Mouse (Mus musculus) forebrain, embryonic 11.5 days (tissue): Measurements from ENCODE around the gene Pramef17. TPM values are rescaled to one million over a fixed set of nuclear protein-coding genes. Genes with fewer than 3 reads are reported as not detected.
"Not testable (repeated sequence)": the region's sequence is repeated elsewhere in the genome, so short reads cannot be mapped to it uniquely, and the experiment has no call there.

Experiments
- ATAC-seq: fragments of 200-750 bp; cut with Nextera tagmentation; replicated peaks from 2 replicates; pipeline ENCODE4 v1.8.0; 2017; ENCODE audit warnings: moderate TSS enrichment; ENCODE audit not compliant: low FRiP score
- DNase-seq: peaks from one replicate; pipeline ENCODE4 v3.0.0-alpha.2; 2017; ENCODE audit warnings: low spot score
- H3K27ac ChIP-seq: fragments of 300-500 bp; sonication (generic); 2 replicates; pipeline ENCODE4 v1.5.1; 2014; ENCODE audit warnings: low read depth, low read length
- H3K27me3 ChIP-seq: fragments of 300-500 bp; sonication (generic); 2 replicates; pipeline ENCODE4 v1.6.1; 2014; ENCODE audit warnings: mild to moderate bottlenecking, low read length, mixed read lengths; ENCODE audit not compliant: control insufficient read depth, insufficient read depth
- H3K36me3 ChIP-seq: fragments of 300-500 bp; sonication (generic); 2 replicates; pipeline ENCODE4 v1.6.1; 2014; ENCODE audit warnings: mild to moderate bottlenecking, low read length, moderate library complexity, mixed read lengths; ENCODE audit not compliant: control insufficient read depth, insufficient read depth
- H3K4me1 ChIP-seq: fragments of 300-500 bp; sonication (generic); replicated peaks from 2 replicates; pipeline ENCODE4 v1.6.1; 2014; ENCODE audit warnings: low read length, mixed read lengths; ENCODE audit not compliant: control insufficient read depth, insufficient read depth
- H3K4me2 ChIP-seq: fragments of 300-500 bp; sonication (generic); 2 replicates; pipeline ENCODE4 v1.6.1; 2014; ENCODE audit warnings: low read depth, mild to moderate bottlenecking, low read length, moderate library complexity, mixed read lengths; ENCODE audit not compliant: severe bottlenecking
- H3K4me3 ChIP-seq: fragments of 300-500 bp; sonication (generic); 2 replicates; pipeline ENCODE4 v1.5.1; 2014; ENCODE audit warnings: low read depth, low read length
- H3K9ac ChIP-seq: fragments of 300-500 bp; sonication (generic); 2 replicates; pipeline ENCODE4 v1.6.1; 2014; ENCODE audit warnings: low read length
- H3K9me3 ChIP-seq: fragments of 300-500 bp; sonication (generic); 2 replicates; pipeline ENCODE4 v1.6.1; 2016; ENCODE audit warnings: low read length, mixed read lengths; ENCODE audit not compliant: control insufficient read depth
- WGBS: fragments of 180-500 bp; shearing (Covaris S2); extraction: QIAGEN DNeasy Blood & Tissue Kit; methylation state at CpG from one replicate; pipeline ENCODE4 v1.1.7; 2014; 5-methylcytosine and 5-hydroxymethylcytosine counted together
- polyA plus RNA-seq: library from polyadenylated mRNA; unstranded; fragments of >200 nt; fragmentation: Nextera tagmentation; extraction: Ambion mirVana; gene quantifications from 2 replicates; pipeline ENCODE4 v1.2.1, GENCODE M21; 2014

The Pramef17 gene
- polyA plus RNA-seq: not detected in 2 replicates

DNA sequence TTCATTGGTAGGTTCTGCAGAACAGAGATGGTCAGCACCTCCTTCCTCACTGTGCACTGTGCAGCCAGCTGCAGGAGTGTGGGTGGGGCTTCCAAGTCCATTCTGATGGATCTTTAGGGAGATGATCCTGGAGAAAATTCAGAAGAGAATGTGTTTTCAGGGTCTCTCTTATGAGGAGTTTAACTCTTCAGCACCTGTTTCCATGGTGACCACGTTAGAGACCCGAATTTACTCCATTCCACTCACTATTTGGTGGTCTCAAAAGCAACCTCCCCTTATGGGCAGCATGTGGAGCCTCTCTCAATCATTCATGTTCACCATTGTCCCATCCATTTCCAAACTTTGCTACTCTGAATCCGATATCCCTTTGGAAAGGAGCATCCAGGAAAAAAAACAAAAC, at the start of gene Pramef17:
Gene Pramef17, minus strand, starts transcription at position 101 of the 400 bp plus-strand sequence.
- H3K9me3 ChIP-seq, DNase-seq, H3K27ac ChIP-seq, H3K9ac ChIP-seq, H3K4me3 ChIP-seq, H3K27me3 ChIP-seq, H3K4me2 ChIP-seq, H3K4me1 ChIP-seq, ATAC-seq, H3K36me3 ChIP-seq: not testable (repeated sequence)
- 66% methylated on average over 3 of the region's 3 CpGs for WGBS

DNA sequence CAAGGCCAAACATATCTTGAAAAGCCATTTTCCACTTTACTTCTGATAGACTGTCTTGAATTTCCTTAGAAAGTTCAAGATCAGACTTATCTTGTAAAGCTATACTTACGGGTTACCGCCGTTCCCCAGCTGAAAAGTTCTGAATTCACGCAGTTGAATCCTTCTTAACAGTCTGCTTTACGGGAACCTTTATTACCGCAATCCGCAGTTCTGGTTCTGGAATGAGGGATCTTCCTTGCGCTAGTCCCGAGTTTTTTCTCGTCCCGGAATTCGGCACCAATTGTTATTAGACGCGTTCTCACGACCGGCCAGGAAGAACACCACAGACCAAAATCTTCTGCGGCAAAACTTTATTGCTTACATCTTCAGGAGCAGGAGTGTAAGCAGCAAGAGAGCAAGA, 6.0 kb downstream of the Pramef17 start:
- 96% methylated on average over 13 of the region's 17 CpGs for WGBS

DNA sequence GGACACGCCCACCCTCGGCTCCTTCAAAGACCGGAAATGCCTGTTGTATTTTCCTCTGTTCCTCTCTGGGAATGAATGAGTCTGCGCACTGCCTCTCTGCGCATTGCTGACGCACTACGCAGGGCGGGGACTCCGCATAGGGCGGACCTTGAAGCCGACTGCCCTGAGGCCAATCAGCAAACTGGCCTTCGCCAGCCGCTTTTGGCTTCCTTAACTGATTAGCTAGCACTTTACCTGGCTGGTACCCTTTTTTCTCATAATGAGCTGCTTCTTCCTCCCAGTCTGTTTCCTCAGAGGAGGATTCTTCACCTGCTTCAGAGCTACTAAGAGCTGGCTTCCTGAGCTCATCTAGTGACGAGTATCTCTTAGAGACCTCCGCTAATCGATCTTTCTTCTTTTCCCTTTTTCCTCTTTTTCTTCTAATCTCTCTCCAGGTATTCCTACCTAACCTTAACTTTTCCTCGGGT, 6.7 kb downstream of the Pramef17 start:
- not testable (repeated sequence) for DNase-seq, H3K4me1 ChIP-seq, H3K27ac ChIP-seq, ATAC-seq, H3K4me3 ChIP-seq, H3K4me2 ChIP-seq, H3K9me3 ChIP-seq, H3K9ac ChIP-seq, H3K36me3 ChIP-seq, H3K27me3 ChIP-seq
- 90% methylated on average over 3 of the region's 17 CpGs for WGBS

More for the DNA sequence above, 6.0 kb downstream of the Pramef17 start:
- H3K4me3 ChIP-seq, H3K4me1 ChIP-seq, H3K27me3 ChIP-seq, H3K9ac ChIP-seq, H3K27ac ChIP-seq, H3K36me3 ChIP-seq, ATAC-seq, H3K9me3 ChIP-seq, DNase-seq, H3K4me2 ChIP-seq: not testable (repeated sequence)

DNA sequence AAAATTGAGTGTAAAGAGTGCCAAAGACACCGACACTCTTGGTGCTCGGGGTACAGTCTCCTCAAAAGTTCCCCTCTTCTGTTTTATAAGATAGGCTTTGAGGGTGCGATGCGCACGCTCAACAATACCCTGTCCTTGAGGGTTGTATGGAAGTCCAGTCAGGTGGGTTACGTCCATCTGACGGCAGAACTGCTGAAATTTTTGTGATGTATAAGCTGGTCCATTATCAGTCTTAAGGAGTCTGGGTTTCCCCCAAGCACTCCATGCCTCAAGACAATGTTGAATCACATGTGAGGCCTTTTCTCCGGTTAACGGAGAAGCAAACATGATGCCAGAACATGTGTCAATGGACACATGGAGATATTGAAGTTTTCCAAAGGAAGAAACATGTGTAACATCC, 8.4 kb downstream of the Pramef17 start:
- not testable (repeated sequence) for H3K9ac ChIP-seq, H3K27me3 ChIP-seq, H3K4me1 ChIP-seq, DNase-seq, H3K4me2 ChIP-seq, ATAC-seq, H3K36me3 ChIP-seq, H3K9me3 ChIP-seq, H3K27ac ChIP-seq, H3K4me3 ChIP-seq
- 100% methylated on average over 2 of the region's 9 CpGs for WGBS

DNA sequence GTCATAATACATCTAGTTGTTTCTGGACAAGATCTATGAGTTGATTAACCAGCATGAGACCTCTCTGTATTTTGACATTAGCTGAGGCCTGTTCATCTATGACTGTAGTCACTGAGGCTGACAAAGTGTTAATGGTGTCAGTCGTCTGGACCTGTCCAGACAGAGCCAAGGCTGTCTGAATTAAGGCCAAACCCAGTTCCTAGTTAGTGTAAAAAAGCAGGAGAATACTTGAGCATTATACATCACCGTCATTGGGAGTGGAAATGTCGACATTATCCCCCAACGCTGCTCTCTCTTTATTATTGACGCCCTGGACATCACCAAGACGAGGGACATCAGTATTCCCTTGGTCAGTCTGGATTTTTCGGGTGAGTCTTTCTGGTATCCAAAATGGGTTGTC, 9.0 kb downstream of the Pramef17 start:
- no CpG with 5 or more reads among the region's 7 CpGs for WGBS
- H3K27me3 ChIP-seq, H3K9ac ChIP-seq: not testable (repeated sequence)

DNA sequence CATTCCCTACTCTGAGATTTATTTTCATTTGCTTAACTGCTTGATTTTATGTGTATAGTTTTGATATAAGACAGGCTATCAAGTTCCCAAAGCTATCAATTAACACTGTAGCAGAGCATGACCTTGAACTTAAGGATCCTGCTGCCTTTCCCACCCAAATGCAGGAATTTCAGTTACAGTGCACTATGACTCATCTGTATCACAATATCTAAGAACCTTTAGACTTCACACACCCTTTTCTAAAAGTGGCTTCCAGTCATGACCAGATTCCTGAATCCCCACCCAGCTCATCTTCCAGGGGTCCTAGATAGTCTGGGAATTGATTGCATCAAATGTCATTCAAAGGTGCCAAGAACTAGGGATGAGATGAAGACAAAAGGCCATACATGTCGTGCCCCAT, 10.7 kb downstream of the Pramef17 start:
- not testable (repeated sequence) for H3K4me2 ChIP-seq, H3K9me3 ChIP-seq, H3K4me1 ChIP-seq, H3K27me3 ChIP-seq, H3K4me3 ChIP-seq, H3K27ac ChIP-seq, ATAC-seq, DNase-seq, H3K9ac ChIP-seq, H3K36me3 ChIP-seq
- WGBS: no CpG with 5 or more reads among the region's 1 CpGs

More for the DNA sequence above, 9.0 kb downstream of the Pramef17 start:
- ATAC-seq, H3K9me3 ChIP-seq, H3K27ac ChIP-seq, H3K4me2 ChIP-seq, DNase-seq, H3K4me3 ChIP-seq, H3K36me3 ChIP-seq, H3K4me1 ChIP-seq: not testable (repeated sequence)

DNA sequence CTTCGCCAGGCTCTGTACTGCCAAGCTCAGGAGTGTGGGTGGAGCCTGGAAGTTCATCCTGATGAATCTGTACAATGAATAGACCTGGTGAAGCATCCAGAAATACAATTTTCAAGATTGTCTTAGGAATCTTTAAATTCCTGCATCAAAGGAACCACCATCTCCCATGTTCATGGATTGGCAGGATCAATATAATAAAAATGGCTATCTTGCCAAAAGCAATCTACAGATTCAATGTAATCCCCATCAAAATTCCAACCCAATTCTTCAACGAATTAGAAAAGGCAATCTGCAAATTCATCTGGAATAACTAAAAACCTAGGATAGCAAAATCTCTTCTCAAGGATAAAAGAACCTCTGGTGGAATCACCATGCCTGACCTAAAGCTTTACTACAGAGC, 27.3 kb downstream of the Pramef17 start, which contains the start of gene Gm13101:
Gene Gm13101, minus strand, starts transcription at position 101 of the 400 bp plus-strand sequence.
- 56% methylated on average over 2 of the region's 2 CpGs for WGBS

DNA sequence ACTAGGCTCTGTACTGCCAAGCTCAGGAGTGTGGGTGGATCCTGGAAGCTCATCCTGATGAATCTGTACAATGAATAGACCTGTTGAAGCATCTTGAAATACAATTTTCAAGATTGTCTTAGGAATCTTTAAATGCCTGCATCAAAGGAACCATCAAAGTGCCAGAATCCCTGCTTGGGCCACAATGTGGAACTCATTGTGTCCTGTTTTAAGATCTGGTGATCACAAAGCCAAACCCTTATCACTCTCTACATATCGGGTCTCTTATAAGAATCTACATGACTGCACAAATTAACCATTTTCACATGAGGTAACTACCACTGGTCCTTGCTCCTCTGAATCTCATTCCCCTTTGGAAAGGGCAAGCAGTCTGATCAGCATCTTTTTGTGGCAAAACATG, 43.3 kb downstream of the Pramef17 start, which contains the start of gene Pramef25:
Gene Pramef25, minus strand, starts transcription at position 101 of the 400 bp plus-strand sequence.
- not testable (repeated sequence) for H3K27me3 ChIP-seq, H3K36me3 ChIP-seq, DNase-seq, H3K4me2 ChIP-seq, H3K9me3 ChIP-seq, ATAC-seq, H3K4me1 ChIP-seq, H3K4me3 ChIP-seq, H3K27ac ChIP-seq, H3K9ac ChIP-seq
- 85% methylated on average over 1 of the region's 1 CpGs for WGBS

More for the DNA sequence above, 27.3 kb downstream of the Pramef17 start, which contains the start of gene Gm13101:
- ATAC-seq, H3K9me3 ChIP-seq, DNase-seq, H3K4me1 ChIP-seq, H3K9ac ChIP-seq, H3K27me3 ChIP-seq, H3K4me3 ChIP-seq, H3K4me2 ChIP-seq, H3K36me3 ChIP-seq, H3K27ac ChIP-seq: not testable (repeated sequence)
